Mouse (Mus musculus) inflammation-experienced regulatory T-cells (primary cell): ENCODE measurements around the gene Fubp3. TPM values are rescaled to one million over a fixed set of nuclear protein-coding genes. Genes with fewer than 3 reads are reported as not detected.

Experiments used
- polyA plus RNA-seq, 2 experiments: library from polyadenylated mRNA; unstranded; fragments of 100-300 nt; shearing (Covaris generic); gene quantifications; one replicate each; pipeline ENCODE4 v1.2.1; 2017

The Fubp3 gene
- polyA plus RNA-seq: 10 to 100 TPM; 24.3 to 33.6 TPM

GRCm38 (mm10) chr2:31572051-31572914 lies at the start of gene Fubp3:
Fubp3 (plus strand) TSS chr2:31572651.

GRCm38 (mm10) chr2:31639901-31640608 lies 67.6 kb downstream of the Fubp3 start, which contains the start of gene Prdm12:
Prdm12 (plus strand) TSS chr2:31640037.

Other genes with a start within 250 kb of the Fubp3 start
- gene Ass1, start 102.4 kb upstream of the Fubp3 start, polyA plus RNA-seq: 100 to 1,000 TPM; 103 to 123 TPM
- not detected for gene Prdm12, start 67.4 kb downstream of the Fubp3 start, polyA plus RNA-seq
- 10 to 100 TPM; 31.1 to 48.5 TPM for gene Exosc2, start 98.1 kb downstream of the Fubp3 start, polyA plus RNA-seq
- gene Abl1, start 115.7 kb downstream of the Fubp3 start, polyA plus RNA-seq: 10 to 100 TPM; 19.0 to 20.3 TPM
- 1 to 10 TPM in 1 of 2 experiments, under 1 TPM in 1; 0.19 to 2.6 TPM for gene Qrfp, start 237.9 kb downstream of the Fubp3 start, polyA plus RNA-seq